In genomic region chr2:91183711-91184405, GRCm38 (mm10) we compare ENCODE assay signal across 8 mouse cellular contexts. TPM values are rescaled to one million over a fixed set of nuclear protein-coding genes. Genes with fewer than 3 reads are reported as not detected.
A peak's percentile ranks its signal among the peaks of the same experiment; 100 is the strongest.
DNase-seq lines count a peak whose midpoint lies in the region; ATAC-seq and TF ChIP-seq lines count a peak whose summit lies in the region.

TSS of gene Madd (minus strand) at chr2:91183837.

- no peak for TF ChIP-seq CTCF in Patski (IDR thresholded peaks at IDR 0.05)
- TF ChIP-seq CTCF in left cerebral cortex, adult 2 months (IDR thresholded peaks at IDR 0.05), result no peak

- no peaks in the 10 kb centered on the region for H3K9me3 ChIP-seq in erythroblast, embryonic 14.5 days (ENCODE audit: control insufficient read depth, low read length)
- H3K9me3 ChIP-seq in hindbrain, embryonic 13.5 days, result no peaks in the 10 kb centered on the region

- in situ Hi-C loops in Patski (cut with MboI; ENCODE audit: low pct_unique_long_range_greater_than_20kb), result no loop called here

- DNase-seq in 3T3-L1 (ENCODE audit: low read depth, low spot score) (peak; percentile 68), Patski (ENCODE audit: low read depth, low spot score) (no peak)
- DNase-seq in left cerebral cortex, adult 2 months (ENCODE audit: extremely low spot score in 1 of 2, low spot score in 2 of 2), result no peak
- peak; percentile 78 to 79 for DNase-seq in lung, postnatal 4 days
- DNase-seq in spleen, postnatal 36 days (ENCODE audit: low spot score in 2 of 2), result peak; percentile 85 to 89
- no peak for DNase-seq in ovary, adult 18-20 months (ENCODE audit: low spot score)

- POLR2A ChIA-PET in Patski (lab: Charles Lee), result interaction anchor here (0.7 kb wide), 2 partner anchors 53 to 372 kb away, joined by 3 read pairs; no protein-coding TSS in a partner anchor

- H3K4me3 ChIP-seq in erythroblast, embryonic 14.5 days (replicated peaks), result peak within 1 kb of the TSS; percentile 85
- peak within 1 kb of the TSS; percentile 90 for H3K4me3 ChIP-seq in hindbrain, embryonic 13.5 days
- peak within 1 kb of the TSS; percentile 98 for H3K4me3 ChIP-seq in left cerebral cortex, adult 2 months

- WGBS in hindbrain, embryonic 13.5 days, result 71% methylated on average over 15 of the region's 15 CpGs

- peak within 1 kb of the TSS; percentile 88 for H3K9ac ChIP-seq in hindbrain, embryonic 13.5 days

- no peaks in the 10 kb centered on the region for H3K27me3 ChIP-seq in Patski
- H3K27me3 ChIP-seq in erythroblast, embryonic 14.5 days (ENCODE audit: control insufficient read depth), result peaks cover 16% of the 10 kb centered on the region
- no peaks in the 10 kb centered on the region for H3K27me3 ChIP-seq in hindbrain, embryonic 13.5 days

- CTCF ChIA-PET in Patski (lab: Charles Lee), result no interaction called here

- peak within 1 kb of the TSS; percentile 78 for H3K4me2 ChIP-seq in hindbrain, embryonic 13.5 days

- H3K36me3 ChIP-seq in erythroblast, embryonic 14.5 days (ENCODE audit: control insufficient read depth), result no peaks in the 10 kb centered on the region; the same call in 1 of the 2 replicates
- peaks cover 3% of the 10 kb centered on the region; the same call in 1 of the 2 replicates for H3K36me3 ChIP-seq in hindbrain, embryonic 13.5 days

- peak within 1 kb of the TSS; percentile 95 for H3K27ac ChIP-seq in hindbrain, embryonic 13.5 days
- H3K27ac ChIP-seq in left cerebral cortex, adult 2 months, result peak within 1 kb of the TSS; percentile 97

- peaks cover 33% of the 10 kb centered on the region for H3K4me1 ChIP-seq in erythroblast, embryonic 14.5 days (ENCODE audit: control insufficient read depth)
- H3K4me1 ChIP-seq in hindbrain, embryonic 13.5 days (replicated peaks), result peaks cover 36% of the 10 kb centered on the region

- ATAC-seq in Patski, result no peak
- peak; percentile 1; the same call in 1 of the 2 replicates for ATAC-seq in hindbrain, embryonic 13.5 days (ENCODE audit: low FRiP score)

- intact Hi-C loops in left cerebral cortex, adult 2 months (cut with DNase I), result loop anchor here (2.0 to 5.0 kb wide), 3 partner anchors 53 to 73 kb away; partner anchors contain the start of genes Ddb2 and Mybpc3

RNA-seq across cellular contexts. Expression of gene Madd, which starts in this region (rescaled TPM):
- polyA plus RNA-seq in Patski (2021), result 12.8 TPM
- polyA plus RNA-seq in erythroblast, embryonic 14.5 days (2012), result 0.56 and 0.60 TPM in 2 replicates
- 56.7 and 59.2 TPM in 2 replicates for polyA plus RNA-seq in hindbrain, embryonic 13.5 days (2015; fragmentation: Nextera tagmentation; extraction: Ambion mirVana)
- total RNA-seq in left cerebral cortex, adult 2 months (2021), result 100 to 1,000 TPM; 236 to 254 TPM

Comparison
In these comparisons a context has a peak if more than half of its experiments do, and no peak if none do; other contexts are left out.
1. DNase-seq: peak in 3T3-L1 (single experiment), lung, postnatal 4 days (2 of 2) and spleen, postnatal 36 days (2 of 2); none in Patski (single experiment), left cerebral cortex, adult 2 months (0 of 2) and ovary, adult 18-20 months (single experiment).
2. Peak in every context shown above with its lines, with median percentiles within 50 percentile points of each other: H3K4me3 ChIP-seq.